Mouse (Mus musculus) adrenal gland, postnatal 14 days (tissue): Measurements from ENCODE around the gene Siva1. TPM values are rescaled to one million over a fixed set of nuclear protein-coding genes. Genes with fewer than 3 reads are reported as not detected.

Experiments
- DNase-seq: peaks from one replicate; pipeline ENCODE4 v3.0.0; 2021; ENCODE audit warnings: mixed read lengths
- total RNA-seq: library from RNA; stranded (reverse); gene quantifications from 2 replicates; pipeline ENCODE4 v1.2.3, GENCODE M21; 2021

Gene Siva1
- total RNA-seq, 1 experiment from 2014 or later: 48.4 TPM

DNA sequence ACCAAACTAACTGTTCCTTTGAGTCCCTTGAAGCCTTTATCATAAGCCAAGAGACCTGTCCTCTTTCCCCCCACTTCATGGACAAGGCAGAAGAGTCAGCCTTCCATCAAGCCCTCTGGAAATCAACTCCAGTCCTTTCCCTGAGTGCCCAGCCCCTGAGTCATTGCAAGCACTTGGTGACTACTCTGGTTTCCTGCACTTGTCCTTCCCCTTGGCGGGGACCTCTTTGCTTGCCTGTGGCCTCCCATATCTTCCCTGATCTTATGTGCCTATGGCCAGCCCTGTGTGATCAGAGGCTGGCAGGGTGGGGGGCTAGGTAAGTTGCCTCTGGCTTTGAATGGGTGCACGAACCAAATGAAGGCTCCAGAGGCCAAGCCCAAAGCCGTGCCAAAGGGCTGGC, 22.6 kb upstream of the Siva1 start:
- peak; percentile 55 for DNase-seq

DNA sequence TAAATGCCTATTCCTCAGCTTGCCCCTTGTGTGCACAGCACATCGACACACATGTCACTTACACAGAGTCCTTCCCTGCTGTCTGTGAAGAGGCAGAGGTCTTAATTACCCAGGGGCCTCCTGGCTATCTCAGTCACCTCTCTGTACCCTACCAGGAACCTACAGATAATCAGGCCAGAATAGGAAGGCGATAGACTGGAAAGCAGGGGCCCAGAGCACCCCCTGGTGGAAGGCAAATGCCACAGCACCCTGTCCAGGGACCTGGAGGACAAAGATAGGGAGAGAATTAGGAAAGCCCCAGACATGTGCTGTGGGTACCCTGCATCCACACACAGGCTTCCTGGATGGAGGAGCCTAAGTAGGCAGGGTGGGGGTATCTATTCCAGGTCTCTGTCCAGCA, 20.7 kb upstream of the Siva1 start:
- peak; percentile 80 for DNase-seq

GRCm38 (mm10) chr12:112625700-112626099, 18.8 kb upstream of the Siva1 start:
- no peak for DNase-seq

GRCm38 (mm10) chr12:112626455-112626854, 18.0 kb upstream of the Siva1 start:
- no peak for DNase-seq

DNA sequence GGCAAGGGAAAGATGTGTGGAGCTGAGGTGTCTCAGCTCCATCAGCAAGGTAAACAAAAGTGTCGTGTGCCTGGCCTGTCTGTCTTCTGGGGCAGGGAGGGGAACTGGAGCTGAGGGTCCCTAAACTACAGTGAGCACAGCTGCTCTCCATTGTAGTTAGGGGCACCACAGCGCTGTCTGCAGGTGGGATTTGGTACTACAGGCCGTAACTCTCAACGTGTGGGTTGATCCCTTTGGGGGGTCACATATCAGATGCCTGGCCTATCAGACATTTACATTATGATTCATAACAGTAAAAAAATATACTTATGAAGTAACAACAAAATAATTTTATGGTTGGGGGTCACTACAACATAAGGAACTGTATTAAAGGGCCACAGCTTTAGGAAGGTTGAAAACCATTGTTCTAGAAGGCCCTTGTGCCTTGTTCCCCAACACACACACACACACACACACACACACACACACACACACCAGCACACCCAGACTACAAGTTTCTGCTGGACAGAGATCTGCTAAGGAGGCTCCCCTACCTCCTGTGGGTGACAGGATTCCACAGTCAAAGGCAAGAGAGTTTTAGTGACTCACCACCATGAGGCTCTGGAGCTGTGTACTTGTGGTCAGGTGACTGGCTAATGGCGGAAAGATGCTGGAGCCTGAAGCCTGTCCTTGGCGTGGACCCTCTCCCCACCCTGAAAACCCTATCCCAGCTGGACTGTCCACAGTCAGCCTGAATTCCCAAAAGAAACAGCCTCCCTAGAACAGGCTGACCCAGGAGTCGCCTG, 17.2 kb upstream of the Siva1 start:
- DNase-seq: no peak

DNA sequence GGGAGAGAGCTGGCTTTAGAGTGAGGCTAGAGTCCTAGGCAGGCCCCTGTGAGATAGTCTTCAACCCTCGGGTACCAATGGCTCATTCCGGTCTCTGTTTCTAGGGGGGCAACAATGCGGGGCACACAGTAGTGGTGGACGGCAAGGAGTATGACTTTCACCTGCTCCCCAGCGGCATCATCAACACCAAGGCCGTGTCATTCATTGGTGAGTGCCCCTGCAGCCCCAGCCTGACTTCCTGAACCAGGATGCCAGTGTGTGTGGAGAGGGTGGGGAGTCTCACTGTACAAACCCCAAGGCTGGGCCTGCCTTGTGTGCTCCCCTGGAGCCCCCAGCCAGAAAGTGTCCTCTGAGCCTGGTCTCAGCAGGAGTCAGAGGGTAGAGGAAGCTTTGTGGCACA, 16.3 kb upstream of the Siva1 start:
- DNase-seq: no peak

DNA sequence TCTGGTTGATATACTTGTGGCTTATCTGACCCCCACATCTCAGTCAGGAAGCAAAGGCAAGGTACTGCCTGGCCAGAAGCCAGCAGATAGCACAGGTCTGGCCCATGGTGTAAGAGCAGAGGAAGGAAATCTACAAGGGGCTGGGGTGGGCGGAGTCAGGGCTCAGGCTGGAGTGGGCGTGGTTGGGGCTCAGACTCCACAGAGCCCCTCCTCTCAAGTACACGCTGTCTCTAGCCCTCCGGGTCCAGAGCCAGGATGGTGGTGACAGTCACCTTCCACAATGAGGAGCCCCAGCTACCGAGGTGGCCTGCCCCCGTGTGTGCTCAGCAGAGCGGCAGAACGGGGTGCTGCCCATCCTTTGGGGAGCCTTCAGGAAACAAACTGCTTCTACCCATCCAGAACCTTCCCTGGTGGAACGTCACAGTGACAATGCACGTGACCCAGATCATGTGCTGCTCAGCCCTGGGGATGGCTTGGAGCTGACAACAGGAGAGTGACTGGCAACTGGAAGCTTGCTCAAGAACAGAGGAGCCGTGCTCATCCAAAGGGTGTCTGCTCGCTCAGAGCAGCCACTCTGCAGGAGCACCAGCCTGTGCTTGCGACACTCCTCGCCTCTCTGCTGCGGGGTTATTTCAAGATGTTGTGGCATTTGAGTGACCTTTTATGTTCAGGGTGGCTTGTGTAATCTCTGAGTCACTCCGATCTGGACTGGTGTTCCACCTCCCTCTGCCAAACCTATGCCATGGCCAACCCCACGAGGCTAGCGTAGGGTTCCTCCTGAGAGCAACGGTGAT, 15.4 kb upstream of the Siva1 start:
- DNase-seq: peak; percentile 83

- DNase-seq: no peak
These were observed 14.4 kb upstream of the Siva1 start for GRCm38 (mm10) chr12:112630029-112630428.

- no peak for DNase-seq
These were observed 13.7 kb upstream of the Siva1 start for GRCm38 (mm10) chr12:112630796-112631195.

DNA sequence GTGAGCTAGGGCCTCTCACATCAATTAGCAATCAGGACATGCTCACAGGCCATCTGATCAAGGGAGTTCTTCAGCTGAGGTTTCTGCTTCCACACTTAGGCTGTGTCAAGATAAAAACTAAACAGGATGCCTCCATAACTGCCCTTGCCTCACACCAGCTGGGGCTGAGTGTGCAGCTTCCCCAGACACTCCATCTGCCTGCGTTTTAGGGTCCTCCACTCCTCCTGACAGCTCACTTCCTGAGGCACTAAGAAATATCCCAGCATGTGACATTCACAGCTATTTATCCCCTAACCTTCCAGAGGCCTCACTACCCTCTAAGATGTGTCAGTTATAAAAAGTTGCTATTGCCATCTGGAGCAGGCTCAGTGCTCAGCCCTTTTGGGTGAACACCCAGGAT, 13.0 kb upstream of the Siva1 start:
- no peak for DNase-seq

GRCm38 (mm10) chr12:112632084-112632777, 12.2 kb upstream of the Siva1 start:
- no peak for DNase-seq

GRCm38 (mm10) chr12:112632907-112633306, 11.6 kb upstream of the Siva1 start:
- no peak for DNase-seq

GRCm38 (mm10) chr12:112633686-112634085, 10.8 kb upstream of the Siva1 start:
- DNase-seq: no peak

DNA sequence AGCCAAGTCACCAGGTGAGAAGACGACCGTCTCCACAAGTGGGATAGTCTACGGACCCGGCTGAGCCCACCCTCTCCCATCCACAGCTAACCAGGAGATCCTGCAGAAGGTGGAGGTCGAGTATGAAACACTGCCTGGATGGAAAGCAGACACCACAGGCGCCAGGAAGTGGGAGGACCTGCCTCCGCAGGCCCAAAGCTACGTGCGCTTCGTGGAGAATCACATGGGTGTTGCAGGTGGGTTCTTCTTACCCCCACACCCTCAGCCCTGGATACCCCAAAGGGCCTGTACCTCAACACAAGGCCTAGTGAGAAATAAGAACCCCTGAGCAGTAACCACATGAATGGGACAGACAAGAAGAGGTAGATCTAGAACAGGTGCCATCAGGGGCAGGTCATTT, 5.0 kb upstream of the Siva1 start:
- no peak for DNase-seq

DNA sequence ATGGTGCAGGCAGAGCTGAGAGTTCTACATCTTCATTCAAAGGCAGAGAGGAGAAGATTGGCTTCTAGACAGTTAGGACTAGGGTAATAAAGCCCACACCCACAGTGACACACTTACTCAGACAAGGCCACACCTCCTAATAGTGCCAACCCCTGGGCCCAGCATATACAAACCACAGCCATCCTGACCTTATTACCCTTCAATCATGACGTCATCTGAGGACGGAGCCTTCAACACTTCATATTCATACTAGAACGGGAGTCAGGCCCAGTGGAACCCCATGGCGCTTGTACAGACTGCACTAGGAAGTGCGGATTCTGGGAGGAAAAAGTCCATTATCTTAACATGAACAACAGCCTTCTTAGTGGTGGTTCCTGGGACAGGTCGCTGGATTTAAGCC, 1.4 kb upstream of the Siva1 start:
- no peak for DNase-seq

DNA sequence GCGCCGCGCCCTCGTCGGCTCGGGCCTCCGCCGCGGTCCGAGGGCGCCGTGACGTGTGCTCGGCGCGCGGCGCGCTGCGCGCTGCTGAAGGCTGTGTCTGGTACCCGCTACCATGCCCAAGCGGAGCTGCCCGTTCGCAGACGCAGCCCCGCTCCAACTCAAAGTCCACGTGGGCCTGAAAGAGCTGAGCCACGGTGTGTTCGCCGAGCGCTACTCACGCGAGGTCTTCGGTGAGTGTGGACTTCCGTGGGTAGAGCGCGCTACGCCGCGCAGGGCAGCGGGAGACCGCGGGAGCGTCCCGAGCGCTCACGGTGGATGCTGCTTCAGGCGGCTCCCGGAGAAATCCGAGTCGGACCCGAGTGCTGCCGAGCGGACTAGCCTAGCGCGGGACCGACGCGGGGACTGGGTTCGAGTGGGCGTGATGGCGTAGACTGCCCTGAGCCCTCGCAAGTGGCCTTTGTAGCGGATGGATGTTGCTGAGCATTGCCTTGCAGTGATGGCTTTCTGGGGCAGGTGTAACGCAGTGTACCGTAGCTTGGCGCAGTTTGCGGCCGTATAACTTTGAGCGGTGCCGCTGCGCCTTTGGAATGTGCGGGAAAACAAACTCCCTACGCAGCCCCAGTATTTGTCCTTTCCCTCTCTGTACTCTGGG, 502 bp downstream of the Siva1 start:
- DNase-seq: no peak

DNA sequence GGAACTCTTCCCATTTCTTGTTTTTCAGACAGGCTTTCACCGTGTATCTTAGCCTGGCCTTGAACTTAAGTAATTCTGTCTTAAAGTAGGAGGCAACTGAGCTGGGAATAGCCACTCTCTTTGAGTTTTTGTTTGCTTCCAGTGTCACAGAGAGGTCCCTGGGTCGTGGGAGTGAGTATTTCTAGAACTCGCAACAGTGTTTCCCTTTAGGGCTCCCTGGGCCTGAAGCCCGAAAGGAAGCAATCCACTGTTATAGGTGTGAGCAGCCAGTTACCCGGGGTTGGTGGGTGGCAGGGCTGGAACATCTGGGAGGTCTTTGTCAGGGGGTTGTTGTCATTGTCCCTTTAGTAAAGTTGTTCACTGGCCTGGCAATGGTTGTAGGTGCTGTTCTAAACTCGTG, 1.7 kb downstream of the Siva1 start:
- DNase-seq: no peak

DNA sequence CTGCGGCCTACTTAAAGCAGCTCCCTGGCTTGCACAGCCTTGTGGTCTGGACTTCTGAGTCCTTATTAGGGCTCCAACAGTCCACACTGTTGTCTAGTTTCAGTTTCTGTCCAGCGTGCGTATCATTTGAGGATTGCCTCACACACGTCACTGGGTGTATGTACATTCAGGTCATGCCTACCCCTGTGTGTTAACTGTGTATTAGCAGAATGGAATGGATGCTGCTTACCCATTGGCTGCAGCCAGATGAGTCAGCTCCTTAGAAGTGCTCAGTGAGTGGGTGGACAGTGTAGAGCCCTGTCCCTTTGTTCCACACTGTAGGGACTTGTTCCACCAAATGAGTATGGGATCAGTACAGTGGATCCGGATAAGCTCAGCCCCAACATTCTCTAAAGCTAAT, 3.6 kb downstream of the Siva1 start:
- no peak for DNase-seq

- no peak for DNase-seq
These were observed 7.4 kb downstream of the Siva1 start for GRCm38 (mm10) chr12:112651778-112652439.

GRCm38 (mm10) chr12:112653157-112653824, 8.8 kb downstream of the Siva1 start:
- peak; percentile 89 for DNase-seq

DNA sequence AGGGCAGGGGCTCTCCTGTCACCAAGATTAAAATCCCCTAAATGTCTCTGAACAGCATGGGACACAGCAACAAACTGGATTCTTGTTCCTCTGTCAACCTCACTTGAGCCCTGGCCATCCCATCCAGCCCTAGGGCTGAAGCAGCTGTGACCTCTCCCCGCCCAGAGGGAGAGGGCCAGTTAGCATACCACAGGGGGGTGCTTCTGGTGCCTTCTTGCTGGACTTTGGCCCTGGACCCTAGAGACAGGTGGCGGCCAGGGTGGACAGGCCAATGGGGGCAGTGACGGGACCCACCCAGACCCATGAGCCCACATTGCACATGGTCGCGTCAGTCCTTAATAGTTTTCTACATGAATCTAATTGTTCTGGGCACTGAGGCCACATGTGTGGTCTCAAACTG, 9.6 kb downstream of the Siva1 start:
- no peak for DNase-seq
